Mouse (Mus musculus): ENCODE data around the gene Bach1.

Bach1 gene

GRCm38 (mm10) chr16:87737296-87737695 is 38.6 kb downstream of the Bach1 start:
- intact Hi-C loops (cut with DNase I): no loop called here

- intact Hi-C loops (cut with DNase I): no loop called here
These were observed 39.3 kb downstream of the Bach1 start for GRCm38 (mm10) chr16:87737842-87738639.

- intact Hi-C loops (cut with DNase I): no loop called here
These were observed 42.4 kb downstream of the Bach1 start for GRCm38 (mm10) chr16:87741034-87741715.

- intact Hi-C loops (cut with DNase I): no loop called here
These were observed 44.9 kb downstream of the Bach1 start for GRCm38 (mm10) chr16:87743661-87744060.

- intact Hi-C loops (cut with DNase I): no loop called here
These were observed 45.6 kb downstream of the Bach1 start for GRCm38 (mm10) chr16:87744338-87744737.

- intact Hi-C loops (cut with DNase I): loop anchor here (5.0 kb wide), 2 partner anchors 148 to 243 kb away; no protein-coding TSS in a partner anchor
These were observed 46.6 kb downstream of the Bach1 start for GRCm38 (mm10) chr16:87745192-87745945.

GRCm38 (mm10) chr16:87746728-87747127 is 48.0 kb downstream of the Bach1 start:
- intact Hi-C loops (cut with DNase I): loop anchor here (5.0 kb wide), 2 partner anchors 149 to 244 kb away; no protein-coding TSS in a partner anchor

GRCm38 (mm10) chr16:87751243-87751642 is 52.5 kb downstream of the Bach1 start:
- intact Hi-C loops (cut with DNase I): no loop called here

GRCm38 (mm10) chr16:87752482-87752881 is 53.7 kb downstream of the Bach1 start:
- intact Hi-C loops (cut with DNase I): no loop called here

GRCm38 (mm10) chr16:87754858-87755257 is 56.1 kb downstream of the Bach1 start:
- intact Hi-C loops (cut with DNase I): no loop called here

- intact Hi-C loops (cut with DNase I): no loop called here
These were observed 57.2 kb downstream of the Bach1 start for GRCm38 (mm10) chr16:87755915-87756314.

- intact Hi-C loops (cut with DNase I): no loop called here
These were observed 59.3 kb downstream of the Bach1 start for GRCm38 (mm10) chr16:87758016-87758415.

- intact Hi-C loops (cut with DNase I): no loop called here
These were observed 65.9 kb downstream of the Bach1 start for GRCm38 (mm10) chr16:87764668-87765109.

- intact Hi-C loops (cut with DNase I): no loop called here
These were observed 67.2 kb downstream of the Bach1 start for GRCm38 (mm10) chr16:87765984-87766383.

- intact Hi-C loops (cut with DNase I): no loop called here
These were observed 71.8 kb downstream of the Bach1 start for GRCm38 (mm10) chr16:87770576-87770975.

- intact Hi-C loops (cut with DNase I): no loop called here
These were observed 73.2 kb downstream of the Bach1 start for GRCm38 (mm10) chr16:87771926-87772325.

- intact Hi-C loops (cut with DNase I): no loop called here
These were observed 75.7 kb downstream of the Bach1 start for GRCm38 (mm10) chr16:87774398-87774797.

GRCm38 (mm10) chr16:87777373-87777772 is 78.6 kb downstream of the Bach1 start:
- intact Hi-C loops (cut with DNase I): no loop called here

- intact Hi-C loops (cut with DNase I): no loop called here
These were observed 82.9 kb downstream of the Bach1 start for GRCm38 (mm10) chr16:87781637-87782036.

All from adrenal gland (tissue).